ENCODE assay signal across 9 mouse cellular contexts in genomic region chr17:45593479-45593878, GRCm38 (mm10). TPM values are rescaled to one million over a fixed set of nuclear protein-coding genes. Genes with fewer than 3 reads are reported as not detected.
A peak's percentile ranks its signal among the peaks of the same experiment; 100 is the strongest.
DNase-seq lines count a peak whose midpoint lies in the region; ATAC-seq and TF ChIP-seq lines count a peak whose summit lies in the region.
"Had no signal": no experiment of that assay in that cellular context is flagged by ENCODE, and none has a peak within 500 bp of the region (broad histone marks: within the 10 kb centered on the region; RNA-seq: fewer than 3 reads in every experiment).

No protein-coding gene starts in this region.

- H3K4me2 ChIP-seq in forebrain, embryonic 13.5 days: peak overlapping the region; percentile 91
- H3K4me2 ChIP-seq in limb, embryonic 11.5 days (ENCODE audit: low read depth, severe bottlenecking): peak overlapping the region; percentile 24; the same call in 1 of the 2 replicates
- peak overlapping the region; percentile 99 for H3K4me2 ChIP-seq in stomach, embryonic 14.5 days (replicated peaks; ENCODE audit: low read depth, low read length)

- intact Hi-C loops in gastrocnemius, adult 2 months (cut with DNase I): loop anchor here (10.0 kb wide), 1 partner anchor 441 kb away; the partner anchor contains the start of gene Vegfa

- H3K27me3 ChIP-seq in G1E (ENCODE audit: insufficient read depth, low read length): no peaks in the 10 kb centered on the region
- H3K27me3 ChIP-seq in forebrain, embryonic 13.5 days: peaks cover 11% of the 10 kb centered on the region
- H3K27me3 ChIP-seq in limb, embryonic 11.5 days (ENCODE audit: control insufficient read depth, insufficient read depth, low read length): peaks cover 25% of the 10 kb centered on the region
- no peaks in the 10 kb centered on the region for H3K27me3 ChIP-seq in stomach, embryonic 14.5 days (ENCODE audit: control insufficient read depth, insufficient read depth, low read length)

- TF ChIP-seq CTCF in gastrocnemius, adult 2 months (IDR thresholded peaks at IDR 0.05): peak; percentile 2; the same call in 1 of the 2 replicates
- TF ChIP-seq CTCF in G1E (IDR thresholded peaks at IDR 0.05; ENCODE audit: low read depth, low read length): no peak

- peaks cover 92% of the 10 kb centered on the region for H3K4me1 ChIP-seq in G1E (ENCODE audit: insufficient read depth, low read depth, low read length)
- H3K4me1 ChIP-seq in forebrain, embryonic 13.5 days: peaks cover 54% of the 10 kb centered on the region
- H3K4me1 ChIP-seq in limb, embryonic 11.5 days (ENCODE audit: control insufficient read depth, insufficient read depth, low read length): peaks cover 28% of the 10 kb centered on the region
- peaks cover 38% of the 10 kb centered on the region for H3K4me1 ChIP-seq in stomach, embryonic 14.5 days (ENCODE audit: control insufficient read depth, insufficient read depth, low read length)

- H3K36me3 ChIP-seq in G1E (replicated peaks): peaks cover 48% of the 10 kb centered on the region
- peaks cover 10% of the 10 kb centered on the region for H3K36me3 ChIP-seq in forebrain, embryonic 13.5 days (ENCODE audit: poor library complexity, severe bottlenecking)
- H3K36me3 ChIP-seq in limb, embryonic 11.5 days (ENCODE audit: control insufficient read depth, insufficient read depth, low read length): peaks cover 5% of the 10 kb centered on the region
- H3K36me3 ChIP-seq in stomach, embryonic 14.5 days (ENCODE audit: control insufficient read depth, insufficient read depth, low read length): no peaks in the 10 kb centered on the region

- WGBS in forebrain, embryonic 13.5 days: 16% methylated on average over 8 of the region's 8 CpGs
- WGBS in limb, embryonic 11.5 days: 27% methylated on average over 8 of the region's 8 CpGs
- WGBS in stomach, embryonic 14.5 days: 27% methylated on average over 8 of the region's 8 CpGs

- H3K9me3 ChIP-seq in G1E (replicated peaks): no peaks in the 10 kb centered on the region
- H3K9me3 ChIP-seq in forebrain, embryonic 13.5 days (replicated peaks): no peaks in the 10 kb centered on the region
- no peaks in the 10 kb centered on the region; the same call in 1 of the 2 replicates for H3K9me3 ChIP-seq in limb, embryonic 11.5 days (ENCODE audit: control insufficient read depth, low read length)
- H3K9me3 ChIP-seq in stomach, embryonic 14.5 days (ENCODE audit: control insufficient read depth, low read depth, low read length): no peaks in the 10 kb centered on the region

- H3K27ac ChIP-seq in gastrocnemius, adult 2 months: peak overlapping the region; percentile 94
- H3K27ac ChIP-seq in forebrain, embryonic 13.5 days: no peak overlapping the region
- no peak overlapping the region for H3K27ac ChIP-seq in limb, embryonic 11.5 days (replicated peaks; ENCODE audit: low read depth, low read length)
- no peak overlapping the region for H3K27ac ChIP-seq in stomach, embryonic 14.5 days (ENCODE audit: low read length)
- H3K27ac ChIP-seq: macrophage had no signal

- H3K9ac ChIP-seq in forebrain, embryonic 13.5 days: peak overlapping the region; percentile 22; the same call in 1 of the 2 replicates
- peak overlapping the region; percentile 1; the same call in 1 of the 2 replicates for H3K9ac ChIP-seq in limb, embryonic 11.5 days (ENCODE audit: low read length)
- H3K9ac ChIP-seq in stomach, embryonic 14.5 days (replicated peaks; ENCODE audit: low read depth, low read length): no peak overlapping the region; the same call in 1 of the 2 replicates

- ATAC-seq in G1E (ENCODE audit: extremely low read depth, insufficient number of reproducible peaks, low FRiP score, poor library complexity, severe bottlenecking): peak; percentile 52
- no peak for ATAC-seq in forebrain, embryonic 13.5 days
- ATAC-seq in limb, embryonic 11.5 days (ENCODE audit: insufficient number of reproducible peaks, low FRiP score, low TSS enrichment, low read depth): no peak
- ATAC-seq in stomach, embryonic 14.5 days (ENCODE audit: insufficient number of reproducible peaks, insufficient read depth, low FRiP score, low read depth): peak; percentile 38; the same call in 1 of the 2 replicates

- H3K4me3 ChIP-seq in gastrocnemius, adult 2 months: peak overlapping the region; percentile 89
- H3K4me3 ChIP-seq in G1E (ENCODE audit: low read depth, low read length): peak overlapping the region; percentile 80
- peak overlapping the region; percentile 55; the same call in 1 of the 2 replicates for H3K4me3 ChIP-seq in forebrain, embryonic 13.5 days
- H3K4me3 ChIP-seq in limb, embryonic 11.5 days (ENCODE audit: low read depth, low read length): no peak overlapping the region
- no peak overlapping the region for H3K4me3 ChIP-seq in stomach, embryonic 14.5 days (ENCODE audit: low read depth, low read length)

- DNase-seq in gastrocnemius, adult 2 months: no peak
- DNase-seq in gastrocnemius, postnatal 10 days: no peak
- peak; percentile 63 for DNase-seq in G1E (ENCODE audit: low spot score)
- no peak for DNase-seq in limb, embryonic 11.5 days (ENCODE audit: low spot score)
- DNase-seq in T-cell, adult 2 months (ENCODE audit: low spot score): no peak
- no peak for DNase-seq in urinary bladder, postnatal 25 days (ENCODE audit: low spot score)

RNA-seq across cellular contexts. Expression of gene Slc29a1, which starts 5.9 kb away (rescaled TPM):
- total RNA-seq in gastrocnemius, adult 2 months (2021): 10 to 100 TPM; 27.4 to 44.7 TPM
- 100 to 1,000 TPM in 1 of 2 experiments, 10 to 100 TPM in 1; 97.4 to 114 TPM for total RNA-seq in gastrocnemius, postnatal 10 days (2021)
- total RNA-seq in G1E (2014; fragmentation: Nextera tagmentation) (107 and 116 TPM in 2 replicates), G1E (2017) (93.5 and 118 TPM in 2 replicates)
- polyA plus RNA-seq in G1E (2012): 143 and 207 TPM in 2 replicates
- 47.2 and 51.9 TPM in 2 replicates for polyA plus RNA-seq in forebrain, embryonic 13.5 days (2015; fragmentation: Nextera tagmentation; extraction: Ambion mirVana)
- 38.9 and 41.4 TPM in 2 replicates for polyA plus RNA-seq in limb, embryonic 11.5 days (2014; fragmentation: Nextera tagmentation; extraction: Ambion mirVana)
- 72.2 and 73.0 TPM in 2 replicates for polyA plus RNA-seq in stomach, embryonic 14.5 days (2014; fragmentation: Nextera tagmentation; extraction: Ambion mirVana)

RNA-seq across cellular contexts. Expression of gene Mymx, which starts 8.4 kb away (rescaled TPM):
- total RNA-seq in gastrocnemius, adult 2 months (2021): under 1 TPM in 1 of 2 experiments, not detected in 1; 0.36 TPM
- 10 to 100 TPM; 16.1 to 18.7 TPM for total RNA-seq in gastrocnemius, postnatal 10 days (2021)
- total RNA-seq in G1E (2014; fragmentation: Nextera tagmentation) (not detected in 2 replicates), G1E (2017) (not detected in 2 replicates)
- not detected in 2 replicates for polyA plus RNA-seq in G1E (2012)
- not detected in 2 replicates for polyA plus RNA-seq in forebrain, embryonic 13.5 days (2015; fragmentation: Nextera tagmentation; extraction: Ambion mirVana)
- 4.8 and 7.0 TPM in 2 replicates for polyA plus RNA-seq in limb, embryonic 11.5 days (2014; fragmentation: Nextera tagmentation; extraction: Ambion mirVana)
- polyA plus RNA-seq in stomach, embryonic 14.5 days (2014; fragmentation: Nextera tagmentation; extraction: Ambion mirVana): 0.36 and 0.55 TPM in 2 replicates
- polyA plus RNA-seq: macrophage had no signal

RNA-seq across cellular contexts. Expression of gene Hsp90ab1, which starts 20.4 kb away (rescaled TPM):
- 1,000 to 10,000 TPM; 1,106 to 1,162 TPM for total RNA-seq in gastrocnemius, adult 2 months (2021)
- total RNA-seq in gastrocnemius, postnatal 10 days (2021): 100 to 1,000 TPM; 900 to 909 TPM
- 1,427 and 1,464 TPM in 2 replicates for total RNA-seq in G1E (2014; fragmentation: Nextera tagmentation)
- 1,152 and 1,547 TPM in 2 replicates for total RNA-seq in G1E (2017)
- 681 and 1,104 TPM in 2 replicates for polyA plus RNA-seq in G1E (2012)
- 1,763 and 1,849 TPM in 2 replicates for polyA plus RNA-seq in forebrain, embryonic 13.5 days (2015; fragmentation: Nextera tagmentation; extraction: Ambion mirVana)
- polyA plus RNA-seq in limb, embryonic 11.5 days (2014; fragmentation: Nextera tagmentation; extraction: Ambion mirVana): 1,903 and 1,914 TPM in 2 replicates
- 1,573 and 1,607 TPM in 2 replicates for polyA plus RNA-seq in stomach, embryonic 14.5 days (2014; fragmentation: Nextera tagmentation; extraction: Ambion mirVana)

RNA-seq across cellular contexts. Expression of gene Slc35b2, which starts 29.8 kb away (rescaled TPM):
- total RNA-seq in gastrocnemius, adult 2 months (2021): 10 to 100 TPM; 16.0 to 17.3 TPM
- 10 to 100 TPM; 29.9 to 39.3 TPM for total RNA-seq in gastrocnemius, postnatal 10 days (2021)
- total RNA-seq in G1E (2014; fragmentation: Nextera tagmentation): 46.5 and 60.9 TPM in 2 replicates
- 65.9 and 77.1 TPM in 2 replicates for total RNA-seq in G1E (2017)
- polyA plus RNA-seq in G1E (2012): 24.6 and 24.9 TPM in 2 replicates
- polyA plus RNA-seq in forebrain, embryonic 13.5 days (2015; fragmentation: Nextera tagmentation; extraction: Ambion mirVana): 89.1 and 107 TPM in 2 replicates
- 90.5 and 92.0 TPM in 2 replicates for polyA plus RNA-seq in limb, embryonic 11.5 days (2014; fragmentation: Nextera tagmentation; extraction: Ambion mirVana)
- polyA plus RNA-seq in stomach, embryonic 14.5 days (2014; fragmentation: Nextera tagmentation; extraction: Ambion mirVana): 117 and 120 TPM in 2 replicates

RNA-seq across cellular contexts. Expression of gene Nfkbie, which starts 38.0 kb away (rescaled TPM):
- under 1 TPM; 0.36 to 0.43 TPM for total RNA-seq in gastrocnemius, adult 2 months (2021)
- 1 to 10 TPM; 1.3 to 2.3 TPM for total RNA-seq in gastrocnemius, postnatal 10 days (2021)
- total RNA-seq in G1E (2014; fragmentation: Nextera tagmentation) (5.1 and 5.9 TPM in 2 replicates), G1E (2017) (11.0 and 11.1 TPM in 2 replicates)
- polyA plus RNA-seq in G1E (2012): 8.6 and 9.2 TPM in 2 replicates
- polyA plus RNA-seq in forebrain, embryonic 13.5 days (2015; fragmentation: Nextera tagmentation; extraction: Ambion mirVana): 5.1 TPM in 2 replicates
- 5.6 and 6.2 TPM in 2 replicates for polyA plus RNA-seq in limb, embryonic 11.5 days (2014; fragmentation: Nextera tagmentation; extraction: Ambion mirVana)
- polyA plus RNA-seq in stomach, embryonic 14.5 days (2014; fragmentation: Nextera tagmentation; extraction: Ambion mirVana): 3.7 and 4.2 TPM in 2 replicates

Comparison
In these comparisons a context has a peak if more than half of its experiments do, and no peak if none do; other contexts are left out.
1. H3K4me3 ChIP-seq: peak in gastrocnemius, adult 2 months (single experiment), G1E (single experiment) and forebrain, embryonic 13.5 days (single experiment); none in limb, embryonic 11.5 days (single experiment) and stomach, embryonic 14.5 days (single experiment).
2. ATAC-seq: peak in G1E (single experiment) and stomach, embryonic 14.5 days (single experiment); none in forebrain, embryonic 13.5 days (single experiment) and limb, embryonic 11.5 days (single experiment).
3. H3K4me2 ChIP-seq: peak in every context shown above with its lines; median percentile 99 in stomach, embryonic 14.5 days; 91 in forebrain, embryonic 13.5 days; 24 in limb, embryonic 11.5 days.